Mouse (Mus musculus): ENCODE measurements around the gene Tmem59.

The Tmem59 gene

GRCm38 (mm10) chr4:107243365-107244333 is 65.5 kb downstream of the Tmem59 start:
- no peak for DNase-seq (ENCODE audit: low spot score)

GRCm38 (mm10) chr4:107245368-107245767 is 67.2 kb downstream of the Tmem59 start:
- no peak for DNase-seq (ENCODE audit: low spot score)

- DNase-seq (ENCODE audit: low spot score) = no peak
Measured at GRCm38 (mm10) chr4:107246040-107246439, 67.8 kb downstream of the Tmem59 start.

- no peak for DNase-seq (ENCODE audit: low spot score)
Measured at GRCm38 (mm10) chr4:107247110-107247509, 68.9 kb downstream of the Tmem59 start.

- DNase-seq (ENCODE audit: low spot score) = no peak
Measured at GRCm38 (mm10) chr4:107248061-107248460, 69.9 kb downstream of the Tmem59 start.

- no peak for DNase-seq (ENCODE audit: low spot score)
Measured at GRCm38 (mm10) chr4:107249471-107249870, 71.3 kb downstream of the Tmem59 start.

GRCm38 (mm10) chr4:107250494-107250893 is 72.3 kb downstream of the Tmem59 start:
- peak; percentile 31 for DNase-seq (ENCODE audit: low spot score)
